Mouse (Mus musculus): ENCODE data around the gene Nrsn1.

DNA sequence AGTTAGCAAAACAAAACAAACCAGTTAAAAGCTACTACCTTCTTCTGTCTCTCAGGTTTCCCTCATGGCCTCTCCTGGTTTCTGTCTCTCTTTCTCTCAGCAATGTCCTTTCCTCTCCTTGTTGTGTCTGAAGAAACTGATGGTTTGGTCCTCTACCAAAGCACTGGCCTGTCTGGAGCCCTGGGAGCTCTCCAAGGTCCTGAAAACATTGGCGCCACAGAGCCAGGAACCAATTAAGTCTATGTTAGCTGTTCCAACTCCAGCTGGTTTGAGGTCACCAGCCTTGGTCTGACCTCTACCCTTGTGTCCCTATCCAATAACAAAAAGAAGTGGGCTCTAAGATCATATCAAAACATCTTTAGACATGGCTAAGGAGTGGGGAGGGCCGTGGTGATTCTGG is 1.3 kb downstream of the Nrsn1 start:
- TF ChIP-seq CTCF (IDR thresholded peaks at IDR 0.05; ENCODE audit: extremely low read depth, insufficient read length, insufficient replicate concordance, low read depth, low read length) (no peak), POLR2A (IDR thresholded peaks at IDR 0.05; ENCODE audit: low read depth, low read length) (no peak)

All from small intestine, adult 2 months (tissue).